Mouse (Mus musculus) spleen, adult 2 months (tissue): ENCODE results near the gene 9130213A22Rik. TPM values are rescaled to one million over a fixed set of nuclear protein-coding genes. Genes with fewer than 3 reads are reported as not detected.

Source experiments
- DNase-seq, 2 experiments: peaks; one replicate each; pipeline versions ENCODE4 v3.0.0 to v3.0.0-alpha.2; 2012 to 2021; ENCODE audit warnings: low spot score in 2 of 2, low read depth in 1 of 2
- H3K27ac ChIP-seq: fragments of 200-500 bp; 2 replicates; pipeline ENCODE4 v1.5.1; 2012; ENCODE audit warnings: low read length, inconsistent platforms; ENCODE audit not compliant: insufficient read depth
- H3K27me3 ChIP-seq: fragments of 200-500 bp; 2 replicates; pipeline ENCODE4 v1.6.1; 2012; ENCODE audit warnings: mild to moderate bottlenecking, moderate library complexity, low read length, inconsistent platforms; ENCODE audit not compliant: control insufficient read depth, insufficient read depth
- H3K36me3 ChIP-seq: fragments of 200-500 bp; 2 replicates; pipeline ENCODE4 v1.6.1; 2012; ENCODE audit warnings: mild to moderate bottlenecking, low read length, inconsistent platforms; ENCODE audit not compliant: control insufficient read depth, insufficient read depth
- H3K4me1 ChIP-seq: fragments of 200-500 bp; 2 replicates; pipeline ENCODE4 v1.6.1; 2011; ENCODE audit warnings: inconsistent platforms; ENCODE audit not compliant: control insufficient read depth, insufficient read depth, insufficient read length
- H3K4me3 ChIP-seq: fragments of 200-500 bp; 2 replicates; pipeline ENCODE4 v1.5.1; 2011; ENCODE audit warnings: mild to moderate bottlenecking, inconsistent platforms; ENCODE audit not compliant: insufficient read depth, insufficient read length; ENCODE audit errors: extremely low read depth
- CTCF ChIP-seq: fragments of 200-500 bp; IDR thresholded peaks from 2 replicates; pipeline ENCODE4 v1.5.1; 2011; ENCODE audit warnings: mild to moderate bottlenecking, inconsistent platforms; ENCODE audit not compliant: insufficient read depth, insufficient read length, insufficient replicate concordance; ENCODE audit errors: extremely low read depth
- POLR2A ChIP-seq: fragments of 200-500 bp; IDR thresholded peaks from 2 replicates; pipeline ENCODE4 v1.6.1; 2011; ENCODE audit warnings: low read depth, low read length, inconsistent platforms
- WGBS: fragments of 180-500 bp; shearing (Covaris S2); methylation state at CpG from one replicate; pipeline ENCODE4 v1.1.7; 2018; 5-methylcytosine and 5-hydroxymethylcytosine counted together
- polyA plus RNA-seq: library from polyadenylated mRNA; depleted of rRNA; stranded (reverse); fragments of >200 nt; gene quantifications from 2 replicates; pipeline ENCODE4 v1.2.3, GENCODE M21; 2012

Gene 9130213A22Rik
- polyA plus RNA-seq, 1 experiment: 0.40 TPM

GRCm38 (mm10) chr11:69092871-69093270 lies 29.5 kb downstream of the 9130213A22Rik start:
- Histone ChIP-seq H3K36me3 (peaks cover 8% of the 10 kb centered on the region), H3K27ac (peak overlapping the region; percentile 3; the same call in 1 of the 2 replicates), H3K4me3 (no peak overlapping the region), H3K27me3 (no peaks in the 10 kb centered on the region), H3K4me1 (peaks cover 24% of the 10 kb centered on the region)
- WGBS: 82% methylated on average over 4 of the region's 4 CpGs
- TF ChIP-seq POLR2A (no peak), CTCF (no peak)
- DNase-seq: no peak

- peak overlapping the region; percentile 3; the same call in 1 of the 2 replicates for H3K27ac ChIP-seq
- H3K27me3 ChIP-seq: no peaks in the 10 kb centered on the region
- TF ChIP-seq POLR2A (no peak), CTCF (peak; percentile 76; the same call in 1 of the 2 replicates)
- peaks cover 19% of the 10 kb centered on the region for H3K4me1 ChIP-seq
- DNase-seq: peak; percentile 67 to 91
- H3K36me3 ChIP-seq: peaks cover 8% of the 10 kb centered on the region
- WGBS: 6% methylated on average over 3 of the region's 3 CpGs
- no peak overlapping the region for H3K4me3 ChIP-seq
Observed at GRCm38 (mm10) chr11:69092386-69092751, 30.0 kb downstream of the 9130213A22Rik start.

DNA sequence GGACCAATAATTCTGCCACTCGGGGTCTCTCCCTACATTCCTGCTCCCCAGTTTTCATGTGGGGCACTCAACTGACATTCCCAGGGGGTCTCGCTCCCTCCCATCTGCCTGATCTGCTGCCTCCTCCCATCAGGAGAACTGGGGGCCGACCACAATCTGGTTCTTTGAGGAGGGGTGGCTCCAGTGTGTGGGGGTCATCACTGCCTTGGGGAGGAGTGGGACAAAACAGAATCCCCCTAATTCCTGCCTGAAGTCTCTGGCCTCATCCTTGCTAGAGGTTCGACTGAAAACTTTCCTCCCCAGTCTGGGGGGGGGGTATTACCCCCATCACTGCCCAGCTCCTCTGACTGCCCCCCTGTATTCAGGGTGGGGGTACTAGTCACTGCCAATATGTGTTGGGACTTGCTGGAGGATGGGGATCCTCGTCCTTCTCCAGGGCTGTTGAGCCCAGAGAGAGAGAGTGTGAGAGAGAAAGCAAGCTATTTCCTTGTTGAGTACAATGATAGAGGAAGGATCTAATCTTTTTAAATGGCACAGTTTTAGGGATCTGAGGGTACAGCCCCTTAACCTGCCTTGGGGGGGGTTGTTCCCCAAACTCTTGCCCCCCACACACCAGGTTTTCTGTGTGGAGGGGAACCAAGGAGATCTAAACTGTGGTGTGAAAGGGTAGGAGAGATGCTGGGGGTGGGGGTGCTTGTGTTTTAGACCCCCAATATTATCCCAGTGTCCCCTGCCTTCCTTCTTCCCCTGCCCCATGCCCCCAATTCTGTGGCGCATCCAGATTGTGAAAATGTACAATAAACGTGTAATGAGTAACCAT lies 30.6 kb downstream of the 9130213A22Rik start:
- H3K4me3 ChIP-seq: no peak overlapping the region
- WGBS: 76% methylated on average over 7 of the region's 7 CpGs
- no peak for DNase-seq
- TF ChIP-seq CTCF (no peak), POLR2A (no peak)
- peaks cover 8% of the 10 kb centered on the region for H3K36me3 ChIP-seq
- no peaks in the 10 kb centered on the region for H3K27me3 ChIP-seq
- no peak overlapping the region for H3K27ac ChIP-seq
- peaks cover 13% of the 10 kb centered on the region; the same call in 1 of the 2 replicates for H3K4me1 ChIP-seq

DNA sequence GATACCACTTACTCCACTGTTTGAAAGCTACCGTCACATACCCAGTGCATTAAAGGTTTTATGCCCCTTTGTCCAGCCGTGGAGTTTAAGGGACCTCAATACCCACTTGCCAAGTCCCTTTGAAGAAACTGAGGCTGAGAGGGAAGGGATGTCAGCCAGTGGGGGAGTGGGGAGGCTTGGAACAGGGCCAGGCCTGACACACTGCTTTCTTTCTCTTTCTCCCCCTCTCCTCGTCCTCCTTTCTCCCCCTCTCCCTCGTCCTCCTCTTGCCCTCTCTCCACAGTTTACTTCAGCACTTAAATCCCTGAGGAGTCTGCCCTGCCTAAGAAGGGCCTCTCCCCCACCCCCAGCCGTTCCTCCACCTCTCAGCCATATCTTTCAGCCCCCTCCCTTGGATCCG lies 32.0 kb downstream of the 9130213A22Rik start:
- Histone ChIP-seq H3K27me3 (no peaks in the 10 kb centered on the region), H3K4me1 (peaks cover 11% of the 10 kb centered on the region; the same call in 1 of the 2 replicates), H3K4me3 (no peak overlapping the region), H3K36me3 (peaks cover 8% of the 10 kb centered on the region), H3K27ac (no peak overlapping the region)
- TF ChIP-seq POLR2A (no peak), CTCF (no peak)
- 84% methylated on average over 6 of the region's 6 CpGs for WGBS
- no peak for DNase-seq

- 88% methylated on average over 12 of the region's 12 CpGs for WGBS
- Histone ChIP-seq H3K36me3 (peaks cover 8% of the 10 kb centered on the region), H3K4me3 (peak overlapping the region; percentile 72; the same call in 1 of the 2 replicates), H3K27me3 (no peaks in the 10 kb centered on the region), H3K4me1 (peaks cover 11% of the 10 kb centered on the region; the same call in 1 of the 2 replicates), H3K27ac (no peak overlapping the region)
- no peak for DNase-seq
- TF ChIP-seq CTCF (no peak), POLR2A (no peak)
Observed at GRCm38 (mm10) chr11:69089616-69090290, 32.6 kb downstream of the 9130213A22Rik start.

- peaks cover 8% of the 10 kb centered on the region for H3K36me3 ChIP-seq
- H3K27me3 ChIP-seq: no peaks in the 10 kb centered on the region
- peak overlapping the region; percentile 72 for H3K4me3 ChIP-seq
- WGBS: 10% methylated on average over 25 of the region's 25 CpGs
- peaks cover 11% of the 10 kb centered on the region; the same call in 1 of the 2 replicates for H3K4me1 ChIP-seq
- H3K27ac ChIP-seq: peak overlapping the region; percentile 95
- no peak for DNase-seq
- TF ChIP-seq CTCF (no peak), POLR2A (no peak)
Observed at GRCm38 (mm10) chr11:69088856-69089615, 33.4 kb downstream of the 9130213A22Rik start.
